Mouse (Mus musculus): ENCODE measurements around the gene Fkbp10. TPM values are rescaled to one million over a fixed set of nuclear protein-coding genes. Genes with fewer than 3 reads are reported as not detected.
A peak's percentile ranks its signal among the peaks of the same experiment; 100 is the strongest.

The Fkbp10 gene
- polyA plus RNA-seq (2014; fragmentation: Nextera tagmentation; extraction: Ambion mirVana) = 9.0 and 20.1 TPM in 2 replicates

- ATAC-seq (ENCODE audit: low FRiP score, low TSS enrichment) = peak; percentile 33
- H3K27ac ChIP-seq (replicated peaks; ENCODE audit: low read depth, low read length) = peak within 1 kb of the TSS; percentile 67
- peaks cover 19% of the 10 kb centered on the region for H3K27me3 ChIP-seq (ENCODE audit: control insufficient read depth, insufficient read depth, low read length)
- H3K36me3 ChIP-seq (ENCODE audit: control insufficient read depth, insufficient read depth, low read length) = no peaks in the 10 kb centered on the region
- peaks cover 10% of the 10 kb centered on the region for H3K4me1 ChIP-seq (ENCODE audit: control insufficient read depth, insufficient read depth, low read length)
- H3K4me3 ChIP-seq (replicated peaks; ENCODE audit: low read depth, low read length) = peak within 1 kb of the TSS; percentile 60
- H3K4me2 ChIP-seq (ENCODE audit: low read length) = peak within 1 kb of the TSS; percentile 62
- peak; percentile 51 for DNase-seq
- H3K9ac ChIP-seq (replicated peaks; ENCODE audit: low read length) = peak within 1 kb of the TSS; percentile 68
- WGBS = under 1% methylated on average over 31 of the region's 31 CpGs
- no peaks in the 10 kb centered on the region for H3K9me3 ChIP-seq (ENCODE audit: control insufficient read depth, low read length)
Observed at GRCm38 (mm10) chr11:100414914-100415822, at the start of gene Fkbp10. Gene Fkbp10 (plus strand): TSS chr11:100415697.

GRCm38 (mm10) chr11:100369145-100369544, 46.4 kb upstream of the Fkbp10 start:
- no peak overlapping the region for H3K4me2 ChIP-seq (ENCODE audit: low read length)
- H3K27me3 ChIP-seq (ENCODE audit: control insufficient read depth, insufficient read depth, low read length) = no peaks in the 10 kb centered on the region
- no peaks in the 10 kb centered on the region for H3K4me1 ChIP-seq (ENCODE audit: control insufficient read depth, insufficient read depth, low read length)
- H3K36me3 ChIP-seq (ENCODE audit: control insufficient read depth, insufficient read depth, low read length) = peaks cover 43% of the 10 kb centered on the region
- no peak overlapping the region for H3K9ac ChIP-seq (replicated peaks; ENCODE audit: low read length)
- no peak overlapping the region for H3K27ac ChIP-seq (replicated peaks; ENCODE audit: low read depth, low read length)
- no peaks in the 10 kb centered on the region for H3K9me3 ChIP-seq (ENCODE audit: control insufficient read depth, low read length)
- no peak overlapping the region for H3K4me3 ChIP-seq (replicated peaks; ENCODE audit: low read depth, low read length)
- 84% methylated on average over 7 of the region's 7 CpGs for WGBS
- DNase-seq = no peak
- ATAC-seq (ENCODE audit: low FRiP score, low TSS enrichment) = no peak

- Histone ChIP-seq H3K27me3 (ENCODE audit: control insufficient read depth, insufficient read depth, low read length) (no peaks in the 10 kb centered on the region), H3K4me1 (ENCODE audit: control insufficient read depth, insufficient read depth, low read length) (no peaks in the 10 kb centered on the region), H3K36me3 (ENCODE audit: control insufficient read depth, insufficient read depth, low read length) (peaks cover 47% of the 10 kb centered on the region), H3K9ac (replicated peaks; ENCODE audit: low read length) (no peak overlapping the region), H3K9me3 (ENCODE audit: control insufficient read depth, low read length) (no peaks in the 10 kb centered on the region), H3K4me2 (ENCODE audit: low read length) (no peak overlapping the region), H3K4me3 (replicated peaks; ENCODE audit: low read depth, low read length) (no peak overlapping the region), H3K27ac (replicated peaks; ENCODE audit: low read depth, low read length) (no peak overlapping the region)
- ATAC-seq (ENCODE audit: low FRiP score, low TSS enrichment) (no peak), DNase-seq (no peak)
- WGBS = 84% methylated on average over 8 of the region's 8 CpGs
Observed at GRCm38 (mm10) chr11:100369822-100370221, 45.7 kb upstream of the Fkbp10 start.

GRCm38 (mm10) chr11:100371981-100372558, 43.4 kb upstream of the Fkbp10 start:
- H3K36me3 ChIP-seq (ENCODE audit: control insufficient read depth, insufficient read depth, low read length) = peaks cover 68% of the 10 kb centered on the region
- no peaks in the 10 kb centered on the region for H3K9me3 ChIP-seq (ENCODE audit: control insufficient read depth, low read length)
- 65% methylated on average over 7 of the region's 8 CpGs for WGBS
- no peak overlapping the region for H3K27ac ChIP-seq (replicated peaks; ENCODE audit: low read depth, low read length)
- no peak overlapping the region for H3K4me3 ChIP-seq (replicated peaks; ENCODE audit: low read depth, low read length)
- H3K4me2 ChIP-seq (ENCODE audit: low read length) = no peak overlapping the region
- no peaks in the 10 kb centered on the region for H3K27me3 ChIP-seq (ENCODE audit: control insufficient read depth, insufficient read depth, low read length)
- ATAC-seq (ENCODE audit: low FRiP score, low TSS enrichment) (no peak), DNase-seq (peak; percentile 49)
- no peaks in the 10 kb centered on the region for H3K4me1 ChIP-seq (ENCODE audit: control insufficient read depth, insufficient read depth, low read length)
- no peak overlapping the region for H3K9ac ChIP-seq (replicated peaks; ENCODE audit: low read length)

- no peak overlapping the region for H3K9ac ChIP-seq (replicated peaks; ENCODE audit: low read length)
Observed at GRCm38 (mm10) chr11:100375127-100375526, 40.4 kb upstream of the Fkbp10 start.

GRCm38 (mm10) chr11:100376005-100376404, 39.5 kb upstream of the Fkbp10 start:
- no peak overlapping the region for H3K4me3 ChIP-seq (replicated peaks; ENCODE audit: low read depth, low read length)
- no peak overlapping the region for H3K4me2 ChIP-seq (ENCODE audit: low read length)
- no peak for DNase-seq
- H3K27me3 ChIP-seq (ENCODE audit: control insufficient read depth, insufficient read depth, low read length) = no peaks in the 10 kb centered on the region
- H3K9me3 ChIP-seq (ENCODE audit: control insufficient read depth, low read length) = no peaks in the 10 kb centered on the region
- H3K36me3 ChIP-seq (ENCODE audit: control insufficient read depth, insufficient read depth, low read length) = peaks cover 87% of the 10 kb centered on the region
- 80% methylated on average over 4 of the region's 4 CpGs for WGBS
- ATAC-seq (ENCODE audit: low FRiP score, low TSS enrichment) = no peak
- no peak overlapping the region for H3K27ac ChIP-seq (replicated peaks; ENCODE audit: low read depth, low read length)
- H3K9ac ChIP-seq (replicated peaks; ENCODE audit: low read length) = no peak overlapping the region
- no peaks in the 10 kb centered on the region for H3K4me1 ChIP-seq (ENCODE audit: control insufficient read depth, insufficient read depth, low read length)

More at GRCm38 (mm10) chr11:100375127-100375526, 40.4 kb upstream of the Fkbp10 start:
- H3K4me3 ChIP-seq (replicated peaks; ENCODE audit: low read depth, low read length) = no peak overlapping the region
- ATAC-seq (ENCODE audit: low FRiP score, low TSS enrichment) (no peak), DNase-seq (no peak)
- H3K9me3 ChIP-seq (ENCODE audit: control insufficient read depth, low read length) = no peaks in the 10 kb centered on the region
- peaks cover 85% of the 10 kb centered on the region for H3K36me3 ChIP-seq (ENCODE audit: control insufficient read depth, insufficient read depth, low read length)
- H3K4me1 ChIP-seq (ENCODE audit: control insufficient read depth, insufficient read depth, low read length) = no peaks in the 10 kb centered on the region
- no peak overlapping the region for H3K4me2 ChIP-seq (ENCODE audit: low read length)
- no peaks in the 10 kb centered on the region for H3K27me3 ChIP-seq (ENCODE audit: control insufficient read depth, insufficient read depth, low read length)
- H3K27ac ChIP-seq (replicated peaks; ENCODE audit: low read depth, low read length) = no peak overlapping the region
- 90% methylated on average over 9 of the region's 9 CpGs for WGBS

GRCm38 (mm10) chr11:100376746-100377389, 38.6 kb upstream of the Fkbp10 start:
- Histone ChIP-seq H3K4me1 (ENCODE audit: control insufficient read depth, insufficient read depth, low read length) (no peaks in the 10 kb centered on the region), H3K36me3 (ENCODE audit: control insufficient read depth, insufficient read depth, low read length) (peaks cover 87% of the 10 kb centered on the region), H3K27me3 (ENCODE audit: control insufficient read depth, insufficient read depth, low read length) (no peaks in the 10 kb centered on the region), H3K9ac (replicated peaks; ENCODE audit: low read length) (no peak overlapping the region), H3K27ac (replicated peaks; ENCODE audit: low read depth, low read length) (no peak overlapping the region), H3K4me2 (ENCODE audit: low read length) (no peak overlapping the region), H3K4me3 (replicated peaks; ENCODE audit: low read depth, low read length) (no peak overlapping the region), H3K9me3 (ENCODE audit: control insufficient read depth, low read length) (no peaks in the 10 kb centered on the region)
- DNase-seq = no peak
- no peak for ATAC-seq (ENCODE audit: low FRiP score, low TSS enrichment)
- WGBS = 88% methylated on average over 21 of the region's 21 CpGs

- DNase-seq (no peak), ATAC-seq (ENCODE audit: low FRiP score, low TSS enrichment) (no peak)
- no peak overlapping the region for H3K4me2 ChIP-seq (ENCODE audit: low read length)
- H3K27me3 ChIP-seq (ENCODE audit: control insufficient read depth, insufficient read depth, low read length) = no peaks in the 10 kb centered on the region
- H3K9ac ChIP-seq (replicated peaks; ENCODE audit: low read length) = no peak overlapping the region
- H3K36me3 ChIP-seq (ENCODE audit: control insufficient read depth, insufficient read depth, low read length) = peaks cover 87% of the 10 kb centered on the region
- no peak overlapping the region for H3K27ac ChIP-seq (replicated peaks; ENCODE audit: low read depth, low read length)
- no peaks in the 10 kb centered on the region for H3K4me1 ChIP-seq (ENCODE audit: control insufficient read depth, insufficient read depth, low read length)
- 95% methylated on average over 14 of the region's 14 CpGs for WGBS
- H3K9me3 ChIP-seq (ENCODE audit: control insufficient read depth, low read length) = no peaks in the 10 kb centered on the region
- no peak overlapping the region for H3K4me3 ChIP-seq (replicated peaks; ENCODE audit: low read depth, low read length)
Observed at GRCm38 (mm10) chr11:100377989-100378388, 37.5 kb upstream of the Fkbp10 start.
